Mouse (Mus musculus) cerebellum, adult 11 months (tissue): ENCODE results near the gene Trdn.

Experiments
- DNase-seq: peaks from one replicate; pipeline ENCODE4 v3.0.0; 2022

Trdn gene

GRCm38 (mm10) chr10:33375474-33376029, 295.2 kb downstream of the Trdn start:
- no peak for DNase-seq
